Mouse (Mus musculus) heart, embryonic 14.5 days (tissue): ENCODE results near the gene Nek3. TPM values are rescaled to one million over a fixed set of nuclear protein-coding genes. Genes with fewer than 3 reads are reported as not detected.
A peak's percentile ranks its signal among the peaks of the same experiment; 100 is the strongest.

ENCODE experiments used
- ATAC-seq: fragments of 200-750 bp; cut with Nextera tagmentation; 2 replicates; pipeline ENCODE4 v1.8.0; 2017; ENCODE audit warnings: low read depth, moderate TSS enrichment; ENCODE audit not compliant: insufficient number of reproducible peaks, insufficient read depth, low FRiP score
- H3K27ac ChIP-seq, 2 experiments: fragments of 200-500 bp in 1 of 2; fragments of 300-500 bp in 1 of 2; sonication (generic) in 1 of 2; replicated peaks in 1 of 2; 2 replicates each; pipeline ENCODE4 v1.5.1; 2012 to 2014; ENCODE audit warnings: low read depth in 2 of 2, low read length in 2 of 2, control low read depth in 1 of 2, mild to moderate bottlenecking in 1 of 2, mixed read lengths in 1 of 2; ENCODE audit not compliant: control insufficient read depth in 1 of 2, insufficient read depth in 1 of 2
- H3K27me3 ChIP-seq: fragments of 300-500 bp; sonication (generic); 2 replicates; pipeline ENCODE4 v1.6.1; 2014; ENCODE audit warnings: mild to moderate bottlenecking, low read length, control low read depth; ENCODE audit not compliant: control insufficient read depth, insufficient read depth
- H3K36me3 ChIP-seq: fragments of 300-500 bp; sonication (generic); 2 replicates; pipeline ENCODE4 v1.6.1; 2014; ENCODE audit warnings: mild to moderate bottlenecking, control low read depth, low read length, mixed read lengths; ENCODE audit not compliant: control insufficient read depth, insufficient read depth
- H3K4me1 ChIP-seq, 2 experiments: fragments of 200-500 bp in 1 of 2; fragments of 300-500 bp in 1 of 2; sonication (generic) in 1 of 2; 2 replicates each; pipeline ENCODE4 v1.6.1; 2012 to 2014; ENCODE audit warnings: low read length in 2 of 2, control low read depth in 1 of 2, mixed read lengths in 1 of 2; ENCODE audit not compliant: control insufficient read depth in 2 of 2, insufficient read depth in 2 of 2
- H3K4me2 ChIP-seq: fragments of 300-500 bp; sonication (generic); 2 replicates; pipeline ENCODE4 v1.6.1; 2014; ENCODE audit warnings: mild to moderate bottlenecking, low read length
- H3K4me3 ChIP-seq, 2 experiments: fragments of 200-500 bp in 1 of 2; fragments of 300-500 bp in 1 of 2; sonication (generic) in 1 of 2; 2 replicates each; pipeline ENCODE4 v1.5.1; 2012 to 2014; ENCODE audit warnings: low read length in 2 of 2, mild to moderate bottlenecking in 2 of 2, control low read depth in 1 of 2, low read depth in 1 of 2, moderate library complexity in 1 of 2; ENCODE audit not compliant: control insufficient read depth in 1 of 2, insufficient read depth in 1 of 2
- H3K9ac ChIP-seq: fragments of 300-500 bp; sonication (generic); 2 replicates; pipeline ENCODE4 v1.6.1; 2014; ENCODE audit warnings: mild to moderate bottlenecking, low read length
- H3K9me3 ChIP-seq: fragments of 300-500 bp; sonication (generic); 2 replicates; pipeline ENCODE4 v1.6.1; 2016; ENCODE audit warnings: low read length, control low read depth; ENCODE audit not compliant: control insufficient read depth
- WGBS: fragments of 180-500 bp; shearing (Covaris S2); extraction: QIAGEN DNeasy Blood & Tissue Kit; methylation state at CpG from one replicate; pipeline ENCODE4 v1.1.7; 2014; 5-methylcytosine and 5-hydroxymethylcytosine counted together
- polyA plus RNA-seq: library from polyadenylated mRNA; unstranded; fragments of >200 nt; fragmentation: Nextera tagmentation; extraction: Ambion mirVana; gene quantifications from 2 replicates; pipeline ENCODE4 v1.2.1, GENCODE M21; 2014

Gene Nek3
- polyA plus RNA-seq, 1 experiment from 2014 or later, result 5.1 TPM

- Histone ChIP-seq H3K27ac (no peak within 1 kb of the TSS), H3K36me3 (peaks cover 24% of the 10 kb centered on the region), H3K4me3 (peak within 1 kb of the TSS; percentile 47 to 67), H3K27me3 (no peaks in the 10 kb centered on the region), H3K4me2 (peak within 1 kb of the TSS; percentile 91), H3K9ac (peak within 1 kb of the TSS; percentile 67), H3K9me3 (no peaks in the 10 kb centered on the region), H3K4me1 (peaks cover 4% of the 10 kb centered on the region in 2 experiments; a peak in 2 of 4 replicates)
- no peak; the same call in 1 of the 2 replicates for ATAC-seq
- 2% methylated on average over 29 of the region's 29 CpGs for WGBS
Observed at GRCm38 (mm10) chr8:22124220-22125152, 41.7 kb downstream of the Nek3 start, which contains the start of gene Nek5. Gene Nek5, minus strand, starts transcription at chr8:22125053.

DNA sequence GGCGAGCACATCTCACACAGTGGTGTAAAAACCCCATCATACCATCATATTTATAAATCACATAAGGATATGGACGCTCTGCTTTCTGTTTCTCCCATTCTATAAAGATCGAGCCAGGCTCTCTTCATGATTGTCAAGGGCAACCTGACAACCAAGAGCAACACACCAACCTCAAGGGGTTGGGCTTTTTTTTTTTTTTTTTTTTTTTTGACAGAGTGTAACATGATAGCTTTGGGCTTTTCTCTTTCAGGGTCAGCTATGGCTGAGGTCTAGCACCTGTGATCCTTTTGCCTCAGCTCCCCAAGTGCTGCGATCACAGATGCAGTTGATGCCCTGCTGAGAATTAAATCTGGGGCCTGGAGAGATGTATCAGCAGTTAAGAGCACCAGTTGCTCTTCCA, 59.2 kb downstream of the Nek3 start:
- ATAC-seq, result no peak
- Histone ChIP-seq H3K4me1 (no peaks in the 10 kb centered on the region), H3K4me3 (no peak overlapping the region), H3K9me3 (no peaks in the 10 kb centered on the region), H3K9ac (no peak overlapping the region), H3K36me3 (no peaks in the 10 kb centered on the region), H3K27ac (no peak overlapping the region), H3K4me2 (no peak overlapping the region), H3K27me3 (no peaks in the 10 kb centered on the region)
- 63% methylated on average over 4 of the region's 4 CpGs for WGBS

DNA sequence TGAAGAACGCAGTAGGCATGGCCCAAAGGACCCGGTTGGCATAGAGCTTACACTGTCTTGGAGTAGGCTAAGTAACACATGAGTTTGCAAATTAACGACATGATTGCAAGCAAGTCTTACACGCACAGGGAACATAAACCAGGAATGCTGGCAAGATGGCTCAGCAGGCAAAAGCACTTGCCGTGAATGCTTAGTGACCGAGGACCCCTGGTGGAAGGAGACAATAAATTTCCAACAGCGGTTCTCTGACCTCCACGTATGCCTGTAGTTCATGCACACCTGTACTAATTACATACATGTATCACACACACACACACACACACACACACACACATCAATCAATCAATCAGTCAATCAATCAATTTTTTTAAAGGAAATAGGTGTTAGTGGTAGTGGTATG, 74.7 kb downstream of the Nek3 start:
- H3K4me3 ChIP-seq, result no peak overlapping the region
- H3K9ac ChIP-seq, result no peak overlapping the region
- no peak for ATAC-seq
- WGBS, result 46% methylated on average over 8 of the region's 8 CpGs
- H3K36me3 ChIP-seq, result no peaks in the 10 kb centered on the region
- H3K4me2 ChIP-seq, result no peak overlapping the region
- no peak overlapping the region for H3K27ac ChIP-seq
- no peaks in the 10 kb centered on the region for H3K9me3 ChIP-seq
- H3K4me1 ChIP-seq, result no peaks in the 10 kb centered on the region
- H3K27me3 ChIP-seq, result no peaks in the 10 kb centered on the region

DNA sequence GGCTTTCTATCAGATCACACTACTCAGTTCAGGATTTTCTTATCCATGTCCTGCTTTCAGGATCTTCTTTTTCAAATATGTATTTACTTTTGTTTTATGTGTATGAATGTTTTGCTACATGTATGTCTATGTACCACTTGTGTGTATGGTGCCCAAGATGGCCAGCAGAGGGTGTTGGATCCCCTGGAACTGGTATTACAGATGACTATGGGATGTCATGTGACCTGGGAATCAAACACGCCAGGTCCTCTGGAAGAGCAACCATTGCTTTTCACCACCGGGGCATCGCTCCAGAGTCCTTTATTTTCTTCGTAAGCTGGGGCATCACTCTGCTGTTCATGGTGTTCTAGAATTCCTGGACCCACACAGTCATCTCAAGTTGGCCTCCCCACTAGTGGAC, 77.0 kb downstream of the Nek3 start:
- no peak for ATAC-seq
- no peak overlapping the region for H3K4me2 ChIP-seq
- H3K9me3 ChIP-seq, result no peaks in the 10 kb centered on the region
- H3K36me3 ChIP-seq, result no peaks in the 10 kb centered on the region
- no peak overlapping the region for H3K9ac ChIP-seq
- H3K27ac ChIP-seq, result no peak overlapping the region
- H3K4me1 ChIP-seq, result no peaks in the 10 kb centered on the region
- 85% methylated on average over 4 of the region's 4 CpGs for WGBS
- no peak overlapping the region for H3K4me3 ChIP-seq
- no peaks in the 10 kb centered on the region for H3K27me3 ChIP-seq

GRCm38 (mm10) chr8:22079313-22080007, 86.8 kb downstream of the Nek3 start:
- no peaks in the 10 kb centered on the region for H3K9me3 ChIP-seq
- 80% methylated on average over 9 of the region's 9 CpGs for WGBS
- no peak overlapping the region for H3K27ac ChIP-seq
- no peaks in the 10 kb centered on the region for H3K36me3 ChIP-seq
- H3K27me3 ChIP-seq, result no peaks in the 10 kb centered on the region
- H3K4me1 ChIP-seq, result no peaks in the 10 kb centered on the region
- H3K4me3 ChIP-seq, result no peak overlapping the region
- no peak for ATAC-seq
- no peak overlapping the region for H3K9ac ChIP-seq
- H3K4me2 ChIP-seq, result no peak overlapping the region

Other genes starting within 250 kb of the Nek3 start
- gene Defb15, start 233.7 kb downstream of the Nek3 start, polyA plus RNA-seq, result not detected in 2 replicates
- not detected in 2 replicates for gene Defb35, start 228.1 kb downstream of the Nek3 start, polyA plus RNA-seq
- gene Defb13, start 219.7 kb downstream of the Nek3 start, polyA plus RNA-seq, result not detected in 2 replicates
- gene Fam90a1a, start 207.7 kb downstream of the Nek3 start, polyA plus RNA-seq, result not detected in 2 replicates
- gene Ccdc70, start 196.7 kb downstream of the Nek3 start, polyA plus RNA-seq, result not detected in 2 replicates
- 0.84 and 1.1 TPM in 2 replicates for gene Atp7b, start 106.1 kb downstream of the Nek3 start, polyA plus RNA-seq
- gene Alg11, start 105.7 kb downstream of the Nek3 start, polyA plus RNA-seq, result 17.5 and 20.1 TPM in 2 replicates
- gene Nek5, start 41.4 kb downstream of the Nek3 start, polyA plus RNA-seq, result 0.20 and 0.30 TPM in 2 replicates
- gene Ckap2, start 19.4 kb upstream of the Nek3 start, polyA plus RNA-seq, result 34.9 and 36.5 TPM in 2 replicates
- gene Vps36, start 26.4 kb upstream of the Nek3 start, polyA plus RNA-seq, result 22.4 and 24.2 TPM in 2 replicates
- 17.3 and 17.8 TPM in 2 replicates for gene Thsd1, start 60.9 kb upstream of the Nek3 start, polyA plus RNA-seq
- gene Tpte, start 117.0 kb upstream of the Nek3 start, polyA plus RNA-seq, result not detected in 2 replicates
- gene Slc25a15, start 232.2 kb upstream of the Nek3 start, polyA plus RNA-seq, result 9.2 and 10.3 TPM in 2 replicates
- gene Mrps31, start 244.9 kb upstream of the Nek3 start, polyA plus RNA-seq, result 51.8 and 52.2 TPM in 2 replicates